Mouse (Mus musculus): ENCODE measurements around the gene Lin28b. TPM values are rescaled to one million over a fixed set of nuclear protein-coding genes. Genes with fewer than 3 reads are reported as not detected.

The Lin28b gene
- polyA plus RNA-seq, 1 experiment from 2014 or later, result 6.0 TPM

Other genes starting within 250 kb of the Lin28b start
- gene Bves, start 150.6 kb downstream of the Lin28b start, polyA plus RNA-seq (2015; fragmentation: Nextera tagmentation; extraction: Ambion mirVana), result 0.16 and 0.21 TPM in 2 replicates
- gene Hace1, start 91.4 kb upstream of the Lin28b start, polyA plus RNA-seq (2015; fragmentation: Nextera tagmentation; extraction: Ambion mirVana), result 37.5 and 38.9 TPM in 2 replicates